Mouse (Mus musculus) ovary, postnatal 14 days (tissue): ENCODE results near the gene Tmcc1.

Source experiments
- DNase-seq: peaks from one replicate; pipeline ENCODE4 v3.0.0; 2022; ENCODE audit warnings: low spot score

Tmcc1 gene

DNA sequence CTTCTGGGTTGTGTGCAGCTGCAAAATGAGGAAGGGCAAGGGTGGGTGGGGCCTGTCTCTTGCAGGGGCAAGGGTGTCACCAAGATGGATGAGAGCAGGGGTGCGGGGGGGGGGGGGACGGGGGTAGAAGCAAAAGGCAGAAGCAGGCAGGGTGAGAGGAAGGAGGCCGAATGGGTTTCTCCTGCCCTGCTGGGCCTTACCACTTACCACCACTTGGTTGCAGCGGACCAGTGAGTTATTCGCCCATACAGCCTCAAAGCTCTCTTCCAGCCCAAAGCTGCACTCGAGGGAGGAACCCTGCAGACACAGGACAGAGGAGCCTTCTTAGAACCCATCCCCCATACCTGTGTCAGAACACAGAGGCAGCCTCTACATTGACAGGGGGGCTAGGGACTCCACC, 223.3 kb downstream of the Tmcc1 start:
- no peak for DNase-seq

- DNase-seq: no peak
Observed at GRCm38 (mm10) chr6:115969103-115969502, 224.2 kb downstream of the Tmcc1 start.

GRCm38 (mm10) chr6:115968700-115969099, 224.6 kb downstream of the Tmcc1 start:
- no peak for DNase-seq
